Mouse (Mus musculus) liver, embryonic 14.5 days (tissue): Measurements from ENCODE around the gene P2ry6. TPM values are rescaled to one million over a fixed set of nuclear protein-coding genes. Genes with fewer than 3 reads are reported as not detected.
A peak's percentile ranks its signal among the peaks of the same experiment; 100 is the strongest.

Experiments
- ATAC-seq: fragments of 200-750 bp; cut with Nextera tagmentation; 2 replicates; pipeline ENCODE4 v1.8.0; 2017; ENCODE audit warnings: moderate number of reproducible peaks, mild to moderate bottlenecking, moderate library complexity; ENCODE audit not compliant: insufficient read depth
- DNase-seq, 3 experiments: peaks; one replicate each; pipeline ENCODE4 v3.0.0-alpha.2; 2012 to 2013; ENCODE audit warnings: low read depth in 3 of 3, low spot score in 3 of 3
- H3K27ac ChIP-seq: fragments of 300-500 bp; sonication (generic); 2 replicates; pipeline ENCODE4 v1.5.1; 2014; ENCODE audit warnings: moderate library complexity, mild to moderate bottlenecking, control low read depth, inconsistent platforms
- H3K27me3 ChIP-seq: fragments of 300-500 bp; sonication (generic); 2 replicates; pipeline ENCODE4 v1.6.1; 2014; ENCODE audit warnings: mild to moderate bottlenecking, low read length, moderate library complexity; ENCODE audit not compliant: control insufficient read depth, insufficient read depth
- H3K36me3 ChIP-seq: fragments of 300-500 bp; sonication (generic); replicated peaks from 2 replicates; pipeline ENCODE4 v1.6.1; 2014; ENCODE audit warnings: low read depth; ENCODE audit not compliant: control insufficient read depth, insufficient read depth
- H3K4me1 ChIP-seq, 2 experiments: fragments of 200-500 bp in 1 of 2; fragments of 300-500 bp in 1 of 2; sonication (generic) in 1 of 2; replicated peaks; 2 replicates each; pipeline ENCODE4 v1.6.1; 2012 to 2014; ENCODE audit warnings: antibody characterized with exemption in 1 of 2, inconsistent platforms in 1 of 2, low read length in 1 of 2; ENCODE audit not compliant: control insufficient read depth in 2 of 2, insufficient read depth in 2 of 2
- H3K4me2 ChIP-seq: fragments of 300-500 bp; sonication (generic); 2 replicates; pipeline ENCODE4 v1.6.1; 2014; ENCODE audit warnings: low read depth, mild to moderate bottlenecking, control low read depth, moderate library complexity
- H3K4me3 ChIP-seq, 2 experiments: fragments of 200-500 bp in 1 of 2; fragments of 300-500 bp in 1 of 2; sonication (generic) in 1 of 2; 2 replicates each; pipeline ENCODE4 v1.5.1; 2012 to 2014; ENCODE audit warnings: low read depth in 2 of 2, low read length in 2 of 2, mild to moderate bottlenecking in 2 of 2, control low read depth in 1 of 2, inconsistent platforms in 1 of 2, moderate library complexity in 1 of 2; ENCODE audit not compliant: insufficient read depth in 1 of 2
- H3K9ac ChIP-seq: fragments of 300-500 bp; sonication (generic); replicated peaks from 2 replicates; pipeline ENCODE4 v1.6.1; 2014; ENCODE audit warnings: mild to moderate bottlenecking, control low read depth, moderate library complexity
- H3K9me3 ChIP-seq: fragments of 300-500 bp; sonication (generic); 2 replicates; pipeline ENCODE4 v1.6.1; 2016; ENCODE audit warnings: low read length, mixed read lengths; ENCODE audit not compliant: control insufficient read depth
- CTCF ChIP-seq: IDR thresholded peaks from 2 replicates; pipeline ENCODE4 v1.5.1; 2016; ENCODE audit warnings: antibody characterized with exemption, low read depth, control low read depth
- EP300 ChIP-seq: IDR thresholded peaks from 2 replicates; pipeline ENCODE4 v1.6.1; 2016; ENCODE audit warnings: antibody characterized with exemption, low read depth
- WGBS: fragments of 180-500 bp; shearing (Covaris S2); extraction: QIAGEN DNeasy Blood & Tissue Kit; methylation state at CpG from one replicate; pipeline ENCODE4 v1.1.7; 2014; ENCODE audit not compliant: insufficient replicate concordance; 5-methylcytosine and 5-hydroxymethylcytosine counted together
- polyA plus RNA-seq, 2 experiments: library from polyadenylated mRNA; depleted of rRNA in 1 of 2; stranded (reverse) in 1 of 2; unstranded in 1 of 2; fragments of >200 nt; fragmentation: Nextera tagmentation in 1 of 2; extraction: Ambion mirVana in 1 of 2; gene quantifications; 2 replicates each; pipeline versions ENCODE4 v1.2.1 to v1.2.3; 2012 to 2014

P2ry6 gene
- polyA plus RNA-seq, 2 experiments, result 2.0 to 2.9 TPM

DNA sequence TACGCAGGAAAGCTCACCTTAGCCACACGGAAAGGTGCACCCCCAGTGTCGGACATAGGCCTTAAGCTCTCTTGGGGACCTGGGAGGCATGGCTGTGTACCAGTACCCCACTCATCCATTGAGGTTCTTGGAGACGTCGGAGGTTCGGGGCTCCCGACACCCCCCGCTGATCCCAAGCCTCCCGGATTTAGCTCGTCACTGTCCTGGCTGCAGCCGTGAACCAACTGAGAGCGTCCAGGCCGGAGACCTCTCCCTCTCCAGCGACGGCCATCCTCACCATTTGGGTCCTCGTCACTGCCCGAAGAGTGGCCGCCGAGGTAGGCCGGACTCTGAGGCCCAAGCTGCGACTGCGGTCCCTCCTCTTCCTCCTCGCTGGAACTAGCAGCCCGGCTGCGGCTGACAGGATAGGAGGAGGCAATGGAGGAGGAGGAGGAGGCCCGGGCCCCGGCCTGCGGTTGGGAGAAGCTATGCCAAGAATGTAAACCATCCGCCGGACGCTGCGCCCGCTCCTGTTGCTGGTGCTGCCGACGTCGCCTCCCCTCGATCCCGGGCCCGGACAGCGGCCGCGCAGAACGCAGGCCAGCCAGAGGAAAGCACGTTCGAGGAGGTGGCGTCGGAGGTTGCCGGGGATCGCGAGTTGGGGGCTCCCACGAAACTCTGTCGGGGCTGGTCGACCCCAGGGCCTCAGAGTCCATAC lies 43.7 kb downstream of the P2ry6 start:
- no peaks in the 10 kb centered on the region for H3K36me3 ChIP-seq
- no peak overlapping the region for H3K27ac ChIP-seq
- DNase-seq (no peak), ATAC-seq (no peak)
- whole genome bisulfite sequencing, result 10% methylated on average over 51 of the region's 53 CpGs
- peak overlapping the region; percentile 32 to 54 for H3K4me3 ChIP-seq
- peak overlapping the region; percentile 70 for H3K4me2 ChIP-seq
- TF ChIP-seq CTCF (no peak), EP300 (no peak)
- H3K4me1 ChIP-seq, result peaks cover 0 to 4% of the 10 kb centered on the region in 2 experiments; a peak in 1 of 4 replicates
- H3K9me3 ChIP-seq, result no peaks in the 10 kb centered on the region
- H3K9ac ChIP-seq, result no peak overlapping the region
- peaks cover 36% of the 10 kb centered on the region for H3K27me3 ChIP-seq

DNA sequence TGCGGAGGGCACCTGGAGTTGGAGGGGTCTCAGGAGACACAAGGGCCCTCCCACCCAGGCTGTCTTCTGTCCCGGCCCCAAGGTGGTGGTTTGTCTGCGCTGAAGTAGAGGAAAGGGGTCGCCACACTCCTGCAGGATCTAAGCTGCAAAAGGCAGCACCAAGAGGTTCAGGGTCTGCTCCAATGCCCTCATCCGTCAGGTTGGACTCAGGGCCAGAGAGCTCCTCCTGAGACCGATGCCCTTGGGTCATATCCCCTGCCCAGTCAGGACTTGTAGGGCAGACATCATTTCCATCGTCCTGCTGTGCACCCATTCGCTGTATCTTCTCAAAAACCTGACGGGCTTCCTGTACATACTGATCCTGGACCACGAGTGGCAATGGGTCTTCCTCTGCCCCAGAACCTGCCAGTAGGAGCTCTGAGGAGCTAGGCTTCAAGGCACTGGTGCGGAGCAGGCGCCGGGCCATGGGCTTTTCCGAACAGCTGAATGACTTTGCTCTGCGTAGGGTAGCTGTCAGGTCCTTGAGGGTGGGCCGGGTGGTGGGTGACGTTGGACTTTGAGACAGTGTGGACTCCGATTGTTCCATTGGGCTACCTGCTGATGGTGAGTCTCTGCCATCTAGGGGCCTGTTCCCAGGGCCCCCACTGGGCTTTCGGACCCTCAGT lies 44.7 kb downstream of the P2ry6 start:
- peak overlapping the region; percentile 70 for H3K4me2 ChIP-seq
- peaks cover 36% of the 10 kb centered on the region for H3K27me3 ChIP-seq
- no peaks in the 10 kb centered on the region for H3K36me3 ChIP-seq
- whole genome bisulfite sequencing, result 74% methylated on average over 19 of the region's 19 CpGs
- TF ChIP-seq EP300, result no peak
- no peak for TF ChIP-seq CTCF
- H3K4me3 ChIP-seq, result peak overlapping the region; percentile 3 to 4; a peak in 1 of 4 replicates
- ATAC-seq, result no peak
- no peaks in the 10 kb centered on the region for H3K9me3 ChIP-seq
- H3K4me1 ChIP-seq, result peaks cover 0 to 4% of the 10 kb centered on the region in 2 experiments; a peak in 1 of 4 replicates
- no peak overlapping the region for H3K9ac ChIP-seq
- no peak for DNase-seq
- no peak overlapping the region for H3K27ac ChIP-seq

DNA sequence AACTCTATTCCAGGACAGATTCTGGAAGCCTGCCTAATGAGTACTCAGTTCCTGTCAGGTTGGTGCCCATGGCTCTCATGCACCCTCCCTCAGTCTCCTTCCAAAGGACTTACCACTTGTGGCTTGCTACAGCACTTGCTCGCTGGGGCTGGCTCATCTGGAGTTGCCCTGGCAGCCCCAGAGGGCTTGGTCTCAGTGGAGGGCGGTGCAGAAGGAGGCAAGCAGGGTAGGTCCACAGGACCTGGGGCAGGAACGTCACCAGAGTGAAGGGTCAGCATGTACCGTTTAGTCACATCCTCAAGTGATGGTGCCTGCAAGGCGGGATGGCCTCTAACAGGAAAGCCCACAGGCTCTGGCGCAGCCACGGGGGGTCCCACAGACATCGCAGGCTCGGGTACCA lies 46.0 kb downstream of the P2ry6 start:
- ATAC-seq (no peak), DNase-seq (no peak)
- Histone ChIP-seq H3K27me3 (peaks cover 36% of the 10 kb centered on the region), H3K9ac (no peak overlapping the region), H3K4me2 (peak overlapping the region; percentile 40), H3K27ac (no peak overlapping the region), H3K36me3 (no peaks in the 10 kb centered on the region), H3K4me1 (peaks cover 0 to 4% of the 10 kb centered on the region in 2 experiments; a peak in 1 of 4 replicates), H3K9me3 (no peaks in the 10 kb centered on the region), H3K4me3 (no peak overlapping the region; a peak in 1 of 4 replicates)
- WGBS, result 60% methylated on average over 9 of the region's 9 CpGs
- no peak for TF ChIP-seq CTCF
- TF ChIP-seq EP300, result no peak

DNA sequence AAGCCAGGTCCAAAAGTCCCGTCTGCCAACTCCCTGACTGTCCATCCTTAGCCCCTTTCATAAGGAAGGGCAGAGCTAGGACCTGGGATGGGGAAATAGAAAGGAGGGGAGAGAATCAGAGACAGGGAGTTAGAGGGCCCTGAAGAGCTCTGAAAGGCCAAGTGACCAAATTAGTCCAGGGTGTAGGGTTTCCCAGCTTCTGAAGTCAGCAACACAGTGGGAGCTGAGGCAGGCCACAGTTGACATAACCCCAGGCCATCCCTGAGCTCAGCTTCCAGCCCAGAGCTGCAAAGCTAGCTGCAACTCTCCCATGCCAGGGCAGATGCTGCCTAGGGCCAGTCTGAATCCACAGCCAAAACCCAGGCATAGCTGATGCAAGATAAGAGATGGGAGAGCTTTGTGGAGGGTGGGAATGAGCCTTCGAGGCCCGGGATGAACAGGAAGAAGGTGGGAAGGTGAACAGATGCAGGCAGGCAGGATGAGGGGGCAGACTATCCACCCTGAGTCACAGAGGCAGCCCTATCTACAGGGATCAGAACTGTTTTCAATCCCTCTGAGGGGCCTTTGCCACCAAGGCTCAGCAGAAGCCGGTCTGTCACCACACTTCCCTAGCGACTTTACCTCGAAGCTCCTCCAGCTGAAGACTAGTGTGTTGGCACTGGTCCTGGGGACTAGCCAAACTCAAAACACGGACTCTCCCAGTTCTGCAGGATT lies 47.0 kb downstream of the P2ry6 start:
- H3K9me3 ChIP-seq, result no peaks in the 10 kb centered on the region
- no peaks in the 10 kb centered on the region for H3K36me3 ChIP-seq
- ATAC-seq, result no peak
- peaks cover 31% of the 10 kb centered on the region for H3K27me3 ChIP-seq
- DNase-seq, result no peak
- no peak overlapping the region for H3K9ac ChIP-seq
- 20% methylated on average over 7 of the region's 7 CpGs for WGBS
- H3K4me3 ChIP-seq, result peak overlapping the region in 1 of 2 experiments; percentile 25; a peak in 1 of 4 replicates
- H3K27ac ChIP-seq, result no peak overlapping the region
- H3K4me2 ChIP-seq, result peak overlapping the region; percentile 40
- TF ChIP-seq CTCF, result no peak
- no peak for TF ChIP-seq EP300
- peaks cover 0 to 2% of the 10 kb centered on the region in 2 experiments; a peak in 1 of 4 replicates for H3K4me1 ChIP-seq

DNA sequence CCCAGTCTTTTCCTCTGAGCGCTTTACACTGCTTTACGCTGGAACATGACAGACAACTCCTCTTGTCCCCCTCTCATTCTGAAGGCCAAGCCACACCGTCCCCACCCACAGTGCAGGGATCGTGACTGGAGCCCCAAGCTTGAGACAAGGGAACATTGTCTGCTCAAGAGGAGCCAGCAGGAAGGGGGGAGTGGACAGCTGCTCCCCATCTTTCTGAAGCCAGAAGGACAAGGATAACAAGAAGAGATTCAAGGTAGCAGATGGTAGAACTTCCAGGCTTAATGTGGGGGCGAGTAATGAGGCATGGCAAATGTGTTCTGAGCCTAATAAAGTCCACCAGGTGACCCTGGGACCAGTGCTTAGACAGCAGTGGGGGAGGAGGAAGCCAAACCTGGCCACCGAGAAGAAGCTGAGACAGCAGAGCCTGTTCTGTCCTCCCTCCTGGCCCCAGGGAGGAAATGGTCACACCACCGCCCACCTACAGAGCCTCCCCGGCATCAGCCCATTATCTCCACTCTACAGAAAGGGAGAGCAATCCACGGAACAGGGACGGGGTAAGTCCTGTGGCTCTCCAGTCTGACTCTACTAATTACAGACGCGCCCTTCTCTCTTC lies 48.0 kb downstream of the P2ry6 start:
- Histone ChIP-seq H3K9me3 (no peaks in the 10 kb centered on the region), H3K4me3 (peak overlapping the region in 1 of 2 experiments; percentile 1; a peak in 1 of 4 replicates), H3K27me3 (peaks cover 21% of the 10 kb centered on the region), H3K36me3 (no peaks in the 10 kb centered on the region), H3K27ac (no peak overlapping the region), H3K4me1 (peaks cover 0 to 2% of the 10 kb centered on the region in 2 experiments; a peak in 1 of 4 replicates), H3K9ac (no peak overlapping the region), H3K4me2 (peak overlapping the region; percentile 40; the same call in 1 of the 2 replicates)
- DNase-seq (no peak), ATAC-seq (no peak)
- TF ChIP-seq CTCF (no peak), EP300 (no peak)
- 31% methylated on average over 12 of the region's 12 CpGs for WGBS
